Mouse (Mus musculus) ES-E14 (cell line): ENCODE data around the gene Snx8.

Experiments used
- HCFC1 ChIP-seq: IDR thresholded peaks from 2 replicates; pipeline ENCODE4 v1.6.1; 2012; ENCODE audit warnings: low read length, inconsistent platforms, borderline replicate concordance; ENCODE audit not compliant: insufficient read depth
- ZNF384 ChIP-seq: IDR thresholded peaks from 2 replicates; pipeline ENCODE4 v1.6.1; 2012; ENCODE audit warnings: low read depth, low read length, inconsistent platforms

DNA sequence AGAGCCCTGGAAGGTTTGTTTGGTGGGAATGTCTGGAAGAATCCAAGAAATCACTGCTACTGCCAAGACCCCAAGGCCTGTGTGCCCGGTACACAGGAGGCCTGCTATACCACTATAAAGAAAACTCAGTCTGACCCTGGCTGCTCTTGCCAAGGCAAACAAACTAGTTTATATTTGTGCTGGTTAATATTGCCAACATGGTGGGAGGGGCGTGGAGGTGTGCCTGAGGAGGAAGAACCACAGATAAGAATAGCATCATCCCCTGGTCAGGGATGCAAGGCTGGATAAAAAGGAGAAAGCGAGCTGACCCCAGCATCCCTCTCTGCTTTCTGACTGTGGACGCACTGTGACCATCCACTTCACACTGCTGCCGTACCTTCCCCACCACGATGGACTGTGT, 36.7 kb downstream of the Snx8 start:
- TF ChIP-seq ZNF384 (no peak), HCFC1 (no peak)
